Mouse (Mus musculus) ovary, adult 18-20 months (tissue): Measurements from ENCODE around the gene Ugt1a10.

Experiments used
- DNase-seq: peaks from one replicate; pipeline ENCODE4 v3.0.0; 2022; ENCODE audit warnings: low spot score, mixed read lengths

The Ugt1a10 gene

GRCm38 (mm10) chr1:88215466-88216380 is 160.5 kb downstream of the Ugt1a10 start:
- DNase-seq, result no peak

GRCm38 (mm10) chr1:88216551-88216950 is 161.4 kb downstream of the Ugt1a10 start:
- no peak for DNase-seq

GRCm38 (mm10) chr1:88217144-88217543 is 162.0 kb downstream of the Ugt1a10 start:
- DNase-seq, result no peak

DNA sequence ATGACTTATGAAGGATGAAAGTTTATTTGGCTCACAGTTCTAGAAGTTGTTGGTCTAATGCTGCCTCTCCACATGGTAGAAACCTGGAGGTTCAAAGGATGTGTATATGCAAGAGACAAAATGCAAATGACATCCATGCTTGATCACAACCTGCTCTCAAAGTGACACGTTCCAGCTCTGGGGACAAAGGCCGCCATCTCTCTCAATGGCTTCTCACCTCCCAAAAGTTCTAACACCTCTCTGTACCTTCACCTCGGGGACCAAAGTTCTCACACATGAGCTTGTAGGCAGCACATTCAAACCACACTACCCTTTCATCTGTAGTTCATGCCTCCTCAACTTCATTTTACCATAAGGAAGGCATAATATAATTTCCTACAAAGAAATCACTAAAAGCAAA is 162.4 kb downstream of the Ugt1a10 start:
- no peak for DNase-seq

DNA sequence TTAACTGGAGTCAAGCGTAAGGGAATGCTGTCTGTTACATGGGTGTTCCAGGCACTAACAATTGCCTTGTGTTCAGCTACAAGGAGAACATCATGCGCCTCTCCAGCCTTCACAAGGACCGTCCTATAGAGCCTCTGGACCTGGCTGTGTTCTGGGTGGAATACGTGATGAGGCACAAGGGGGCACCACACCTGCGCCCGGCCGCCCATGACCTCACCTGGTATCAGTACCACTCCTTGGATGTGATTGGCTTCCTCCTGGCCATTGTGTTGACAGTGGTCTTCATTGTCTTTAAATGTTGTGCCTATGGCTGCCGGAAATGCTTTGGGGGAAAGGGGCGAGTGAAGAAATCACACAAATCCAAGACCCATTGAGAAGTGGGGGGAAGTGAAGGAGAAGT is 162.9 kb downstream of the Ugt1a10 start:
- no peak for DNase-seq

DNA sequence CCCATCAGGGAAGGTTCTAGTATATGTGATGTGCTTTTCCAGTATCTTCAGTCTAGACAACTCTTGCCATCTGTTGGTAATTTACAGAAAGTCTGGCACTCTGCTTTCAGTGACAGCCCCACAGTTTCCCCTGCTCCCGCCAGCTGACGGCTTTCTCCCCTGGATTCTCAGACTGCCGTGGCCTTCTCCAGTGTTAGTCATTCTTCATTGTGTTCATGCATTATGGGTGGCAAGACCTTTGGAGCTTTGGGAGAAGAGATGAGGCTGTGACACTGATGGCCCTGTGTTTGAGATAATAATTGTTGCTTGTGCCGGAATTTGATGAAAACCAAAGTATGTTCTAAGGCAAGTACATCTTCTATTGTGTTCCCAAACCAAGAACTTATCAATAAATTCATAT is 163.4 kb downstream of the Ugt1a10 start:
- no peak for DNase-seq

DNA sequence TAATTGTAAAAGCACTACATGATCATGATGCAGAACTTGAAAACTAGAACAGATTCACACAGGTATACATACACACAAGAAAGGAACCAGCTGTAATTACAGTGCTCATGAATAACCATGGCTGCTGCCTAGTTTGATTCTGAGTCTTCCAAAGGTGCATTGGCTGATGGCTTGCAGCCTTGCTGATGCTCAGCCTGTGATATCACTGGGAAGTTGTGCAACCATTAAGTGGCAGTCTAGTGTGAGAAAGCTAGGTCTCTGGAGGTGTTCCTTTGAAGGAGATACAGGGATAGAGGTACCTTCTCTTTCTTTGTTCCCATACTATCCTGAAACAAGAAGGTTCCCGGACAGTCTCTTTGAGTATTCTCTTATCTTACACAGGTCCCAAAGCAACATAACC is 163.9 kb downstream of the Ugt1a10 start:
- no peak for DNase-seq

DNA sequence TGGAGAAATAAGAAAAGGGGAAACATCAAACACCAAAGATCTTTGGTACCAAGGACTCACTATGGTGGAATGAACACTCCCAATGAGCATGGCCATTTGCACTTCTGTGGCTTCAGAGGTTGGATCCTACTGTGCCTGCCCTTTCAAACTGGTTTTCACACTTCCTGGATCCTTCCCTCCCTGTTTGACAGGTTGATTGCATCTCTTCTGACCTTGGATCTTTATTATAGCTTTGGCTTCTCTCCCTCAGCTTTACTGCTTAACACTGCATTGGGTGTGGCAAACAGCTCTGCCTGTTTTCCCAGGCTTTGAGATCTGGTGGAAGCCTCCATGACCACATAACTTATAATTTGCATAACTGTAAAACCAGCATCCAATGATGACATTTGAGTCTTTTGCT is 165.1 kb downstream of the Ugt1a10 start:
- no peak for DNase-seq

- DNase-seq, result no peak
Measured at GRCm38 (mm10) chr1:88222216-88222615, 167.0 kb downstream of the Ugt1a10 start.

DNA sequence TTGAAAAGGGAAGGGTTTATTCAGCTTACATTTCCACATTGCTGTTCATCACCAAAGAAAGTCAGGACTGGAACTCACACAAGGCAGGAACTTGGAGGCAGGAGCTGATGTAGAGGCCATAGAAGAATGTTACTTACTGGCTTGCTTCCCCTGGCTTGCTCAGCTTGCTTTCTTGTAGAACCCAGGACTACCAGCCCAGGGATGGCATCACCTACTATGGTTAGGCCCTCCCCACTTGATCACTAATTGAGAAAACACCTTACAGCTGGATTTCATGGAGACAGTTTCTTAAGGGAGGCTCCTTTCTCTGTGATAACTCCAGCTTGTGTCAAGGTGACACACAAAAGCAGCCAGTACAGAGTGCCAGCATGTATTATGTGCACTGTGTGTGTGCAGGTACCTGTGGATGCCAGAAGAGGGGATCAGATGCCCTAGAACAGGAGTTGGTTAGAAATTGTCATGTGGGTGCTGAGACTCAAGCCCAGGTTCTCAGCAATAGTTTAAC is 167.9 kb downstream of the Ugt1a10 start:
- peak; percentile 6 for DNase-seq

DNA sequence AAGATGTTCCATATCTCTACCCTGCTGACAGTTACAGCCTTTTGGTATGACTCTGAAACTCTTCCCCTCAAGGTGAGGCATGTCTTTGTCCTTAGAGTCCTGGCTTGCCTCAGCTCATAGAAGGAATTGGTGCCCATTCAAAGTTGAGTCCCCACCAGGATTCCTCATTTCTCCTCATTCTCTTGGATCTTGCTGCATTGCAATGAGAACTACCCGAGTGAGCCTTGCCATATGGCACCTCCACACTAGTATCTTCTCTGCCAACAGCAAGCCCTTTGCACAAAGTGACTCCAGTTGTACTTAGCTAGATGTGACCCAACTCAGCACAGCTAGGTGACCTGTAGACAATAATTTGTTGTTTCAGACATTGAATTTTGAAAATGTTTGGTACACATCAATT is 168.4 kb downstream of the Ugt1a10 start:
- peak; percentile 12 for DNase-seq

GRCm38 (mm10) chr1:88224029-88224776 is 169.0 kb downstream of the Ugt1a10 start:
- peak; percentile 79 for DNase-seq

DNA sequence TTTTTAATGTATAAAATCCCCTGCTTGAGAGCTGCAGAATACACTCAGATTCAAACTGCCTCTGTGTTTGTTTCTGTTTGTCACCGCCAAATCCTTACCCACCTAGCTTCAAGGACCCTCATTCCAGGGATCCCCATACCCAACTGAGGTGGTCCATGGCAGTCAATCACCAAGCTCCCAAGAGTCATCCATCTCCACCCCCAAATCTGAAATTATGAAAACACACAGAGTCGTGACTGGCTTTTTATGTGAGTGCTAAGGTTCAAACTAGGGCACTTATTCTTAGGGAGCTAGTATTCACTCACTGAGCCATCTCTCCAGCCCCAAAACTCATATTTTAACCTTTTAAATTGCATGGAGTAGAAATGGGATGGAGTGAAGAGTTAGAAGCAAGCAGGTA is 170.1 kb downstream of the Ugt1a10 start:
- peak; percentile 5 for DNase-seq

DNA sequence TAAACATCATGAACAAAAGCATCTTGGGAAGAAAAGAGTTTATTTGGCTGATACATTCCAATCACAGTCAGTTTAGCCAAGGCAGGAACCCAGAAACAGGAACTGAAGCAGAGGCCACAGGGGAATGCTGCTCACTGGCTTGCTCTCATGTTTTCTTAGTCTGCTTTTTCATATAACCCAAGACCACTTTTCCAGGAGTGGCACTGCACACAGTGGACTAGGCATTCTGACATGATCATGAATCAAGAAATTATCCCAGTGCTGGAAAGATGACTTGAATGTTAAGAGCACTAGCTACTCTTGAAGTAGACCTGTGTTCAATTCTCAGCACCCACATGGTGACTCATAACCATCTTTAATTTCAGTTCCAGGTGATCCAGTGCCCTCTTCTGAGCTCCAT is 170.6 kb downstream of the Ugt1a10 start:
- DNase-seq, result peak; percentile 1

DNA sequence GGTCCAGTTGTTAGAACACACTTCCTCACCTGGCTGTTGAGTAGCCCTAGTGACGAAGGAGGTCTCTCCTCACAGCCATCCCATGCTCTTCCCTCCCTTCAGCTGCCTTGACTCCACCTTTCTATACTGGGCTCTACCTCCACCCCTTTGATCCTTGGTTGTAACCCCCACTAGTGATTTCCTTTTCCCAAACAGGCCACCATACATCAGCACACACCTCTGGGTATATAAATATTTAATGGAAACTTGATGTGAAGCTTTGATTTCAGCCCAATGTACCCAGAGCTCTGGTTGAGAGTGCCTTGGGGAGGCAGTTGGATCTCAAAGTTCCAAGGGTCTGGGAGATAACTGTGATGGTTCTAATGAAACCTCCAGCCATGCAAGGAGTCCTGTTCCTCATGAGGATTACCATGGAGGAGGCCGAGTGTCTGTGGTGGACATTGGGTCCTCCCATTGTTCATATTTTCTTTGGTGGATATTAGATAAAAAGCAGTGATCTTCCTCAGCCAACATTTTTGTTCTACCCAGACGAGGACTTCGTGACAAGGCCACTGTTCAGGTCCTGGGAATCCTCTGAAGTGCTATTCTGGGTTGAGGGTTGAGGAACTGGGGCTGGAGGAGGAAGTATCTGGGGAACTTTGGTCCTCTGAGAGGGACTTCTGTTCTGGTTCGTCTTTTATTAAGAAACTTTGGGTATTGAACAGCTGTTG is 171.6 kb downstream of the Ugt1a10 start, which contains the start of gene Mroh2a:
TSS of gene Mroh2a (plus strand) at position 317 of the 710 bp plus-strand sequence.
- DNase-seq, result peak; percentile 2

DNA sequence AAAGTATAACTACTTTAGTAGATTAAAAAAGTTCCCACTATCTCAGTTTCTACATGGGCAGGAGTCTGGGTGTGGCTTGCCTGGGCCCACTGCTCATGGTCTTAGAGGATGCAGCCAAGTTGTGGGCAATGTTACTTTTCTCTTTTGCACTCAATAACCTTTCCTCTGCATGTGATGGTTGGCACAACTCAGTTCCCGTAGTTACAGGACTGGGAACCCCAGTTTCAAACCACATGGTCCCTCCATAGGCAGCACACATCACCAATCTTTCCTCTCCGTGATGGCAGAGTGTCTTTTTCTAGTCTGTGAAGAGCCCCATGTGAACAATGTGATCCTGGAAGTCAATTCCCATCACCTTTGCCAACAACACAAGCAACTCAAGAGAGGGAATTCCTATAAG is 172.3 kb downstream of the Ugt1a10 start:
- peak; percentile 2 for DNase-seq

DNA sequence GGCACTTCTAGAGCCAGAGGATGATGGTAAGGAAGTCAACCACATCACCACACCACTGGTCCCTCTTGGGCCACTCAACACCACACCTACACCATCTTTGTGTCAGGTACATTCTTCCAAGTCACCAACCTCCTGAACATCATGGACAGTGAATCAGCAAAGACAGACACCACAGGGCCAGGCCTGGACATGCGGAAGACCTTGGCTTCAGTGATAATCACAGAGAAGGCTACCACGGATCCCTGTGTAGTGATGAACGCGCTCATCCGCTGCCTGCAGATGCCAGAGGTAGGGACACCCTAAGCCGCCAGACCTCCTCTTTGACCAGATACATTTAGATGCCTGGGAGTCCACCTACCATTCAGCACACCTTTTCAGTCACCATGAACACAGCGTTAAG is 172.9 kb downstream of the Ugt1a10 start:
- peak; percentile 7 for DNase-seq

DNA sequence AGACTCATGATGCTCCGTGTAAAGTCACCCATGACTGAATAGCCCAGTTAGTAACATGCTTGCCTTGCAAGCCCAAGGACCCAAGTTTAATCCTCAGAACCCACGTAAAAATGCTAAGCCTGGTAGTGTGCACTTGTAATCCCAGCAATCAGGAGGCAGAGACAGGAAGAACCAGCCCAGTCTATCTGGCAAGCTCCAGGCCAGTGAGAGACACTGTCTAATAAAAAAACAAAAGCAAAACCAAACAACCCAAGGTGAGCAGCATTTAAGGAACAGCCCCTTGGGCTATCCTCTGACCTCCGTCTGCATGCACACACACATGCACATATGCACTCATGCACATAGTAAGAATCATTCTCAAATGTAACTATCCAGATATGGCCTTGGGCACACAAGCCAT is 174.4 kb downstream of the Ugt1a10 start:
- no peak for DNase-seq

- DNase-seq, result peak; percentile 20
Measured at GRCm38 (mm10) chr1:88229986-88230385, 174.8 kb downstream of the Ugt1a10 start.

DNA sequence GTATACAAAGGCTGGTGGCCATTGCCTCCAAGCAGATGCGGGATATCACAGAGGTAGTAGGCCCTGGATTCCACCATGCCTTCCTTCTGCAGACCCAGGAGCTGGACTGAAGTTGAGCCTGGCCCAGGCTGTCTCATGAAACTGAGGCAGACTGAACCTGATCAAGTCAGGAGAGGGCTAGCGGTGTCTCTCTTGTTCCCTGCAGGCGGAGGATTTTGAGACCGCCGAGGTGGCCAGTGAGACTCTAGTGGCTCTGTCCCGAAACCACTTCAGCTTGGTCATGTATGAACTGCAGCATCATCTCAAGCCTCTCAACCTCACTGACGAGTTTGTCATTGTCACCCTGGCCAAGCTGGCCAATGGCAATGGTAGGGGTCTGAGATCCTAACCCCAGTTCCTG is 175.2 kb downstream of the Ugt1a10 start:
- DNase-seq, result peak; percentile 7

- DNase-seq, result peak; percentile 11
Measured at GRCm38 (mm10) chr1:88230981-88231802, 176.0 kb downstream of the Ugt1a10 start.
